Mouse (Mus musculus) midbrain, embryonic 14.5 days (tissue): ENCODE results near the gene B9d1. TPM values are rescaled to one million over a fixed set of nuclear protein-coding genes. Genes with fewer than 3 reads are reported as not detected.

Source experiments
- ATAC-seq: fragments of 200-750 bp; cut with Nextera tagmentation; 2 replicates; pipeline ENCODE4 v1.8.0; 2017; ENCODE audit warnings: moderate number of reproducible peaks, moderate library complexity; ENCODE audit not compliant: low FRiP score, low TSS enrichment
- DNase-seq: peaks from one replicate; pipeline ENCODE4 v3.0.0-alpha.2; 2015
- H3K27ac ChIP-seq: fragments of 300-500 bp; sonication (generic); replicated peaks from 2 replicates; pipeline ENCODE4 v1.5.1; 2014; ENCODE audit warnings: mild to moderate bottlenecking, low read depth, low read length, moderate library complexity
- H3K27me3 ChIP-seq: fragments of 300-500 bp; sonication (generic); 2 replicates; pipeline ENCODE4 v1.6.1; 2014; ENCODE audit warnings: low read length, control low read depth, mixed read lengths; ENCODE audit not compliant: control insufficient read depth, insufficient read depth
- H3K36me3 ChIP-seq: fragments of 300-500 bp; sonication (generic); 2 replicates; pipeline ENCODE4 v1.6.1; 2014; ENCODE audit warnings: low read length, control low read depth; ENCODE audit not compliant: control insufficient read depth, insufficient read depth
- H3K4me1 ChIP-seq: fragments of 300-500 bp; sonication (generic); 2 replicates; pipeline ENCODE4 v1.6.1; 2014; ENCODE audit warnings: mild to moderate bottlenecking, antibody characterized with exemption, low read length, control low read depth; ENCODE audit not compliant: control insufficient read depth, insufficient read depth
- H3K4me2 ChIP-seq: fragments of 300-500 bp; sonication (generic); 2 replicates; pipeline ENCODE4 v1.6.1; 2014; ENCODE audit warnings: mild to moderate bottlenecking, low read length, moderate library complexity
- H3K4me3 ChIP-seq: fragments of 300-500 bp; sonication (generic); replicated peaks from 2 replicates; pipeline ENCODE4 v1.5.1; 2014; ENCODE audit warnings: low read depth, low read length
- H3K9ac ChIP-seq: fragments of 300-500 bp; sonication (generic); replicated peaks from 2 replicates; pipeline ENCODE4 v1.6.1; 2014; ENCODE audit warnings: mild to moderate bottlenecking, low read length, moderate library complexity
- H3K9me3 ChIP-seq: fragments of 300-500 bp; sonication (generic); 2 replicates; pipeline ENCODE4 v1.6.1; 2016; ENCODE audit warnings: low read length, control low read depth, mixed read lengths; ENCODE audit not compliant: control insufficient read depth
- WGBS: fragments of 180-500 bp; shearing (Covaris S2); extraction: QIAGEN DNeasy Blood & Tissue Kit; methylation state at CpG from one replicate; pipeline ENCODE4 v1.1.7; 2014; 5-methylcytosine and 5-hydroxymethylcytosine counted together
- polyA plus RNA-seq: library from polyadenylated mRNA; unstranded; fragments of >200 nt; fragmentation: Nextera tagmentation; extraction: Ambion mirVana; gene quantifications from 2 replicates; pipeline ENCODE4 v1.2.1, GENCODE M21; 2014

The B9d1 gene
- polyA plus RNA-seq, 1 experiment from 2014 or later, result 32.0 TPM

DNA sequence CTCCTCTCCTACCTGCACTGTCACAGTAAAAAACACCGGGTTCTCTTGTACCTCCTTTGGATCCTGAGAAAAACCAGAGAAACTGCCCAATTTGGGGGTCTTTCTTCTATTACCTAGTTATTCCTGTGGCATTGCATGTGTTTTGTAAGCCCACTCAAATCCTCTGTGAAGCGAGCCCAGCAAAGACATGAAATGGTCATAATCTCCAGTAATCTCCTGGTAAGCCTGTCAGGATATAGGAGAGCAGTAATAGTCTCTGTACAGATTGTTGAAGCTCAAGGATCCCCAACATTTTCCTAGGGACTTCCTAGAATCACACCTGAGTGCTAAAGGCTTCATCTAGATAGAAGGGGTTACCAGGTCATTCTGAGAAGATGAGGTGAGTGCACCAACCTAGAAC, 36.2 kb downstream of the B9d1 start:
- ATAC-seq (no peak), DNase-seq (no peak)
- no peak overlapping the region for H3K9ac ChIP-seq
- WGBS, result 89% methylated on average over 2 of the region's 2 CpGs
- H3K4me3 ChIP-seq, result no peak overlapping the region
- no peaks in the 10 kb centered on the region for H3K9me3 ChIP-seq
- no peak overlapping the region for H3K4me2 ChIP-seq
- no peak overlapping the region for H3K27ac ChIP-seq
- no peaks in the 10 kb centered on the region for H3K27me3 ChIP-seq
- H3K4me1 ChIP-seq, result no peaks in the 10 kb centered on the region
- peaks cover 30% of the 10 kb centered on the region for H3K36me3 ChIP-seq

DNA sequence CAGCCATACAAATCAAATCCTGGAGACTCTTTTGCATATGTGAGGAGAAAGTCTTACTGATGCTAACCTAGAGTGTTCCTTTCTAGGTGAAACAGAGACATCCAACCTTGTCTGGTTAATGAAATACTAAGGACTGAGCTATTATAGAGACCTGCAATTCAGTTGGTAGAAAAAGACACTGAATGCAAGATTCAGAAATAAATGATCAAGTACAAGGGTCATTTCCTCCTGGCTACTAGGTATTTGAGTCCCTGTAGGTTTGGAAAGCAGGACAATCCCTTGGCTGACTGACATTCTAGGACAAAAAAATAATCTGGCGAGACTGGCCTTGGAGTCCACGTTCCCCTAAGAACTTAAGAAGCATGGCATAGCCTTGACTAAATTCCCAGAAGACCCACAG, 40.6 kb downstream of the B9d1 start:
- Histone ChIP-seq H3K4me1 (no peaks in the 10 kb centered on the region), H3K27me3 (no peaks in the 10 kb centered on the region), H3K9ac (no peak overlapping the region), H3K4me3 (no peak overlapping the region), H3K36me3 (peaks cover 26% of the 10 kb centered on the region), H3K4me2 (no peak overlapping the region), H3K27ac (no peak overlapping the region), H3K9me3 (no peaks in the 10 kb centered on the region)
- DNase-seq, result no peak
- WGBS, result 86% methylated on average over 2 of the region's 2 CpGs
- ATAC-seq, result no peak

GRCm38 (mm10) chr11:61546452-61546851, 41.5 kb downstream of the B9d1 start:
- peaks cover 19% of the 10 kb centered on the region for H3K36me3 ChIP-seq
- H3K27me3 ChIP-seq, result no peaks in the 10 kb centered on the region
- no peaks in the 10 kb centered on the region for H3K4me1 ChIP-seq
- no peak overlapping the region for H3K4me3 ChIP-seq
- no peak overlapping the region for H3K4me2 ChIP-seq
- ATAC-seq (no peak), DNase-seq (no peak)
- no peak overlapping the region for H3K9ac ChIP-seq
- WGBS, result 91% methylated on average over 10 of the region's 10 CpGs
- H3K27ac ChIP-seq, result no peak overlapping the region
- H3K9me3 ChIP-seq, result no peaks in the 10 kb centered on the region

DNA sequence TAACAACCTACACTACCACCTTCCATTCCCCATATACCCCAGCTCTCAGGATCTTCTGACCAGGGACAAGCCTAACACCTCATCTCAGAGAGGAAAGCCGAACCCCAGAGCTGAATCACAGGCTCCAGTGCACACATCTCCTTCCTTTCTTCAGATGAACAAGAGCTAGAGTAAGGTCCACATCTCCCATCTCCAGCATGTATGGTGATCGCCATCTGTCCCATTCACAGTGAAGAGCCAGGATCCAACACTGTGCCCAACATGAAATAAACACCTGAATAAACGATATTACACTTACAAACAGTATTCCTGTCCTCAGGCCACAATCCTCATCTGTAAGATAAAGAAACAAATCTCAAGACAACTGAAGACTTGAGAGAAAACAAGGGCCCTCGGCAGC, 42.8 kb downstream of the B9d1 start:
- 92% methylated on average over 4 of the region's 4 CpGs for WGBS
- peaks cover 19% of the 10 kb centered on the region for H3K36me3 ChIP-seq
- ATAC-seq (no peak), DNase-seq (no peak)
- no peaks in the 10 kb centered on the region for H3K4me1 ChIP-seq
- H3K27me3 ChIP-seq, result no peaks in the 10 kb centered on the region
- no peak overlapping the region for H3K4me2 ChIP-seq
- no peaks in the 10 kb centered on the region for H3K9me3 ChIP-seq
- no peak overlapping the region for H3K9ac ChIP-seq
- H3K4me3 ChIP-seq, result no peak overlapping the region
- H3K27ac ChIP-seq, result no peak overlapping the region

DNA sequence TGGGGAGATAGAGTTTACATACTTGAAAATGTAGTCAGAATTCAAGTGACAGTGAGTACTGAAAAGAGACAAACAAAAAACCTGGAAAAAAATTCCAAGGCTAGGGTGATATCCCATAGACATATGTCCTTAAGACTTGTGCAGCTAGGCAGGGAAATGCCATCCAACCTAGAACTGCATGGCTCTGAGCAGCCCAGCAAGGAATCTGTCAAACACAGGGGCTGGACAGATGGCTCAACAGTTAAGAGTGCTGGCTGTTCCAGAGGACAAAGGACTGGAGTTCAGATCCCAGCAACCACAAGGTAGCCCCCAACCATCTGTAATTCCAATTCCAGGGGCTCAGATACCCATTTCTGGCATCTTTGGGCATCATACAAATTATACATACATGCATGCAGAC, 45.7 kb downstream of the B9d1 start:
- DNase-seq (no peak), ATAC-seq (no peak)
- Histone ChIP-seq H3K4me2 (no peak overlapping the region), H3K27me3 (no peaks in the 10 kb centered on the region), H3K9ac (no peak overlapping the region), H3K36me3 (peaks cover 13% of the 10 kb centered on the region), H3K4me3 (no peak overlapping the region), H3K4me1 (no peaks in the 10 kb centered on the region), H3K9me3 (no peaks in the 10 kb centered on the region), H3K27ac (no peak overlapping the region)

- no peak overlapping the region for H3K9ac ChIP-seq
- H3K4me1 ChIP-seq, result no peaks in the 10 kb centered on the region
- no peaks in the 10 kb centered on the region for H3K9me3 ChIP-seq
- WGBS, result 73% methylated on average over 3 of the region's 3 CpGs
- ATAC-seq (no peak), DNase-seq (no peak)
- H3K27ac ChIP-seq, result no peak overlapping the region
- no peak overlapping the region for H3K4me3 ChIP-seq
- H3K27me3 ChIP-seq, result no peaks in the 10 kb centered on the region
- no peak overlapping the region for H3K4me2 ChIP-seq
- H3K36me3 ChIP-seq, result 0 out of 2 replicates have a peak, but pooled peaks cover 3% of the 10 kb centered on the region
Measured at GRCm38 (mm10) chr11:61553015-61553754, 48.2 kb downstream of the B9d1 start.

DNA sequence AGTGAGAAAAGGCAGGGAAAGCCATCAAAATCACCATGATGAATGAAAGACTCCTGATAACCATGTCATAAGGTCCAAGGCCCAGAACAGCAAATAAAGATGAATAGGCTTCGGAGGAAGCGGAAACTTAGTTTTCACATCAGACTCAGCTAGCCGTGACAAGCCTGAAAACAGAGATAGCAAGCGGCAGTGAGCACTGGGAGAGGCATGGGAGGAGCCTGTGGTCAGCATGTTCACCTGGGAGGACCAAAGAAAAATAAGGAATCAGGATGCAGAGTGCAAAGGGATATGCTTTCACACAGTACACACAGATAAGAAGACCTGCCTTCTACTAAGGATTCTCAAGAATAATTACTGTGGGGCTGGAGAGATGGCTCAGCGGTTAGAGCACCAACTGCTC, 54.6 kb downstream of the B9d1 start:
- no peaks in the 10 kb centered on the region for H3K27me3 ChIP-seq
- H3K4me1 ChIP-seq, result no peaks in the 10 kb centered on the region
- no peak overlapping the region for H3K4me3 ChIP-seq
- H3K27ac ChIP-seq, result no peak overlapping the region
- 91% methylated on average over 5 of the region's 5 CpGs for WGBS
- H3K9ac ChIP-seq, result no peak overlapping the region
- ATAC-seq, result no peak
- H3K36me3 ChIP-seq, result 0 out of 2 replicates have a peak, but pooled peaks cover 3% of the 10 kb centered on the region
- H3K4me2 ChIP-seq, result no peak overlapping the region
- no peaks in the 10 kb centered on the region for H3K9me3 ChIP-seq
- DNase-seq, result no peak

- H3K9me3 ChIP-seq, result no peaks in the 10 kb centered on the region
- ATAC-seq (no peak), DNase-seq (no peak)
- WGBS, result 85% methylated on average over 5 of the region's 5 CpGs
- no peak overlapping the region for H3K4me2 ChIP-seq
- H3K4me3 ChIP-seq, result no peak overlapping the region
- H3K9ac ChIP-seq, result no peak overlapping the region
- no peaks in the 10 kb centered on the region for H3K4me1 ChIP-seq
- H3K27me3 ChIP-seq, result no peaks in the 10 kb centered on the region
- no peaks in the 10 kb centered on the region for H3K36me3 ChIP-seq
- H3K27ac ChIP-seq, result no peak overlapping the region
Measured at GRCm38 (mm10) chr11:61562421-61562820, 57.5 kb downstream of the B9d1 start.
